Mouse (Mus musculus) heart, embryonic 11.5 days (tissue): Measurements from ENCODE around the gene Rapgef3. TPM values are rescaled to one million over a fixed set of nuclear protein-coding genes. Genes with fewer than 3 reads are reported as not detected.

ENCODE experiments used
- ATAC-seq: fragments of 200-750 bp; cut with Nextera tagmentation; replicated peaks from 2 replicates; pipeline ENCODE4 v1.8.0; 2017; ENCODE audit warnings: moderate library complexity; ENCODE audit not compliant: insufficient number of reproducible peaks, low FRiP score, low TSS enrichment
- H3K27ac ChIP-seq: fragments of 300-500 bp; sonication (generic); 2 replicates; pipeline ENCODE4 v1.5.1; 2014; ENCODE audit warnings: mild to moderate bottlenecking, low read depth, low read length
- H3K27me3 ChIP-seq: fragments of 300-500 bp; sonication (generic); 2 replicates; pipeline ENCODE4 v1.6.1; 2014; ENCODE audit warnings: mild to moderate bottlenecking, low read length, mixed read lengths; ENCODE audit not compliant: control insufficient read depth, insufficient read depth
- H3K36me3 ChIP-seq: fragments of 300-500 bp; sonication (generic); 2 replicates; pipeline ENCODE4 v1.6.1; 2014; ENCODE audit warnings: mild to moderate bottlenecking, low read length, moderate library complexity, mixed read lengths; ENCODE audit not compliant: control insufficient read depth, insufficient read depth
- H3K4me1 ChIP-seq: fragments of 300-500 bp; sonication (generic); 2 replicates; pipeline ENCODE4 v1.6.1; 2014; ENCODE audit warnings: low read length; ENCODE audit not compliant: control insufficient read depth, insufficient read depth
- H3K4me2 ChIP-seq: fragments of 300-500 bp; sonication (generic); 2 replicates; pipeline ENCODE4 v1.6.1; 2014; ENCODE audit warnings: mild to moderate bottlenecking, moderate library complexity
- H3K4me3 ChIP-seq: fragments of 300-500 bp; sonication (generic); 2 replicates; pipeline ENCODE4 v1.5.1; 2014; ENCODE audit warnings: low read depth, low read length
- H3K9ac ChIP-seq: fragments of 300-500 bp; sonication (generic); 2 replicates; pipeline ENCODE4 v1.6.1; 2014; ENCODE audit warnings: mild to moderate bottlenecking, low read depth, low read length, moderate library complexity
- H3K9me3 ChIP-seq: fragments of 300-500 bp; sonication (generic); replicated peaks from 2 replicates; pipeline ENCODE4 v1.6.1; 2016; ENCODE audit warnings: low read length; ENCODE audit not compliant: control insufficient read depth
- WGBS: fragments of 180-500 bp; shearing (Covaris S2); extraction: QIAGEN DNeasy Blood & Tissue Kit; methylation state at CpG from one replicate; pipeline ENCODE4 v1.1.7; 2014; ENCODE audit not compliant: insufficient replicate concordance; 5-methylcytosine and 5-hydroxymethylcytosine counted together
- polyA plus RNA-seq: library from polyadenylated mRNA; unstranded; fragments of >200 nt; fragmentation: Nextera tagmentation; extraction: Ambion mirVana; gene quantifications from 2 replicates; pipeline ENCODE4 v1.2.1, GENCODE M21; 2014

The Rapgef3 gene
- polyA plus RNA-seq, 1 experiment from 2014 or later: 8.5 TPM

DNA sequence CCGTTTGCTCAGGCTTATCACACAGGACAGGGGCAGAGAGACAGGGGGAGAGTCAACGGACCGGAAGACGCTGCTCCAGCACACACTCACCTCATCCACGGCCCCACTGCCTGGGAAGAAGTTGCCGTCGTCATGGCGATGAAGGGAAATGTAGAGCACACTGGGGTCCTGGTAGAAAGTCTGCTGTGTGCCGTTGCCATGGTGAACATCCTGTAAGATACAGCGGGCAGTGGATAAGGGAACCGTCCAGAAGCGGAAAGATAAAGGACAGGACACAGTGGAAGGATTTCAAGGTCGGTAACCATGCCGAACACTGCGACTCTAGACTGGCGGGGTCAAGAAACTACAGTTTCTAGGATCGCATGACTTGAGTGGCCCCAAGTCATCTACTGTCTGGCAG, 30.4 kb upstream of the Rapgef3 start:
- H3K4me2 ChIP-seq: no peak overlapping the region
- H3K27ac ChIP-seq: no peak overlapping the region
- H3K9ac ChIP-seq: no peak overlapping the region
- H3K36me3 ChIP-seq: peaks cover 36% of the 10 kb centered on the region
- H3K27me3 ChIP-seq: no peaks in the 10 kb centered on the region
- no peaks in the 10 kb centered on the region for H3K9me3 ChIP-seq
- ATAC-seq: peak; percentile 46
- H3K4me1 ChIP-seq: peaks cover 7% of the 10 kb centered on the region; the same call in 1 of the 2 replicates
- WGBS: 45% methylated on average over 17 of the region's 17 CpGs
- no peak overlapping the region for H3K4me3 ChIP-seq

DNA sequence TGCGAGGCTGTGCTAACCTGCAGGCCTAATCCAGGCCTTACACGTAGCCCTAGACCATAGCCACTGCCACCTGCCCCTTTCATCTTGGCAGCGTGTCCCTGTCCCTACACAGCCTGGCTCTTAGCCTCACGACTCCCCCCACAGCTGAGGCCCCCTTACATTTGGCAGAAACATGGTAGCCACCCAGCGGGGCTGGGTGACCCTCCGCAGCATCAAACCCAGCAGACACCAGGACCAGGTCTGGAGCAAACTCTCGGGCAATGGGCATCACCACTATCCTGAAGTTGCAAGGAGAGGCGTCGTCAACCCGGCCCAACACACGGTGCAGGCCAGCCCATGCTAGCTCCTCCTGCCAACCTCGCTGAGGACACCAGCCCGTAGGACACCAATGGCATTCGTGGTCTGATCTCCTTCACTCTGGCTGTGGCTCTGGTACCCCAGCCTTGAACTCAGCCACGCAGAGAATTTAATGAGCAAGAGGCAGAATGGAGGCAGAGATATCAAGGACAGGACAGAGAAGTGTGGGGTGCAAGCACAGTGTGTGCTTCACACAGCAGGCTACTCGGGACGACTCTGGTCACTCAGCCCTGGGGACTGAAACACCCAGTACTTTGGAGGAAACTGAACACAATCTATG, 29.0 kb upstream of the Rapgef3 start:
- no peak overlapping the region for H3K4me3 ChIP-seq
- H3K9ac ChIP-seq: no peak overlapping the region
- H3K36me3 ChIP-seq: peaks cover 40% of the 10 kb centered on the region
- H3K27me3 ChIP-seq: no peaks in the 10 kb centered on the region
- ATAC-seq: no peak
- H3K9me3 ChIP-seq: no peaks in the 10 kb centered on the region
- H3K4me1 ChIP-seq: peaks cover 7% of the 10 kb centered on the region; the same call in 1 of the 2 replicates
- no peak overlapping the region for H3K27ac ChIP-seq
- H3K4me2 ChIP-seq: no peak overlapping the region
- WGBS: 89% methylated on average over 17 of the region's 17 CpGs

DNA sequence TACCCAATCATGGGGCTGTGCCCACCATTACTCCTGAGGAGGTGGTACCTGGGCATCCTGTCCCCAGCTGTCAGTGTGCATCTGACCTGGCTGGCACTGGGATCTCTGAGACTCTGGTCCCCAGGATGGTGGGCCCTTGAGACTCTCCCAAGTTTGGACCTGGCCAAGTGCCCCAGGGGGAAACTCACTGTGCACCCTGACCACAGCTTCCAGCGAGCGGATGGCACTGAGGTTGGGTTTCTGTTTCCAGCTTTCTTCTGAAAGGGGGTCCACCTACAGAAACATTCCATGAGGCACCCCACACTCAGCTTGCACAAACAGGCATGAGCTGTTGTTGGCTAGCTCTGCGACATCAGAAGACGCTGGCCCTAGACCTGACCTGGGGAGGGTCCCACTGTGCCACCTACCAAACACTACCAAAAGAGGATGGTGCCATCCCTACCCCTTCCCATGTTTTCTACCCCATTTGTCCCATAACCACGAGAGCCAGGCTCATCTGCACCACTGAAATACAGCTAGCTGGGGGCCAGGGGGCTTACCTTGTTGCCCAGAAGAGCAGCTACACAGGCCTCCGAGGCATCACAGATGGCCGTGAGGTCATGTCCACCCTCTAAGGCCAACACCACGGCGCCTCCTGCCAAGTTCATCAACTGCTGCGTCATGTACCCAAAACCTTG, 27.9 kb upstream of the Rapgef3 start:
- H3K4me3 ChIP-seq: no peak overlapping the region
- H3K4me1 ChIP-seq: peaks cover 7% of the 10 kb centered on the region; the same call in 1 of the 2 replicates
- no peak overlapping the region for H3K27ac ChIP-seq
- H3K27me3 ChIP-seq: no peaks in the 10 kb centered on the region
- H3K9ac ChIP-seq: no peak overlapping the region
- peaks cover 35% of the 10 kb centered on the region for H3K36me3 ChIP-seq
- WGBS: 90% methylated on average over 10 of the region's 10 CpGs
- no peak for ATAC-seq
- no peaks in the 10 kb centered on the region for H3K9me3 ChIP-seq
- H3K4me2 ChIP-seq: no peak overlapping the region

- 70% methylated on average over 5 of the region's 5 CpGs for WGBS
- Histone ChIP-seq H3K36me3 (peaks cover 33% of the 10 kb centered on the region), H3K9ac (no peak overlapping the region), H3K9me3 (no peaks in the 10 kb centered on the region), H3K4me1 (peaks cover 7% of the 10 kb centered on the region; the same call in 1 of the 2 replicates), H3K27me3 (no peaks in the 10 kb centered on the region), H3K4me2 (no peak overlapping the region), H3K4me3 (no peak overlapping the region), H3K27ac (no peak overlapping the region)
- ATAC-seq: no peak
Observed at GRCm38 (mm10) chr15:97794268-97794667, 26.5 kb upstream of the Rapgef3 start.

DNA sequence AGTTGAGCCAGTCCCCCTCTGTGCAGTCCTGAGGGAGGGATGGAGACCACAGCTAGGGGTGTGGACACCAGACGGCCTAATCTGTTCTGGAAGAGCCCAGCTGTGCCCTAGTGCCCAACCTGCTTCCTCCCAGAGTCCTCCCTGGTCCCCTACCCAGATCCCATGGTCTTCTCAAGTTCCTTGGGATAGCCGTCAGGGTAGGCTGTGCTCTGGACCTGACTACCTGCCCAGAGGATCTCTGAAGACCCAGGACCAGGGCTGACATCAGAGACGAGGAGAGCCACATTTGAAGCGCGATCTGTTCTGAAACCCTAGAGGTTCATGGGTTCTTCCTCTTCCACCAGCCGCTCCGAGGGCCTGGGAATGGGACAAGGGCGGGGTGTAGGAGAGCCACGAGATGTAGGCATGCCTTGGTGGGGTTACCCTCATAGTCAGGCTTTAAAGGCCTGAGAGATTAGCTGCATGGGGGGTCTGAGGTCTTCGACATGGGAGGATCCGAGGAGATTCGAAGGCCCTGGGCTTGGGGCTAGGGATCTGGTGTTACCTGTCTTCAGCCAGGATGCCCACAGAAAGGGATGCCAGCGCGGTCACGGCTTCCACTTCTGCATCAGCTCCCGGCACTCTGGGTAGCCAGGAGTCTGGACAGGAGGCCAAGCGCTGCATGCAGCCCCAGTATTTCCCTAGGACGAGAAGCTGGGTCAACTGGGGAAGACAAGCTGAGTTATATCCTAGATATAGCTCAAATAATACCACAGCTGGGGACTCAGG, 25.8 kb upstream of the Rapgef3 start:
- Histone ChIP-seq H3K4me2 (no peak overlapping the region), H3K9ac (no peak overlapping the region), H3K4me3 (no peak overlapping the region), H3K27me3 (no peaks in the 10 kb centered on the region), H3K27ac (no peak overlapping the region), H3K4me1 (peaks cover 10% of the 10 kb centered on the region; the same call in 1 of the 2 replicates), H3K9me3 (no peaks in the 10 kb centered on the region), H3K36me3 (peaks cover 31% of the 10 kb centered on the region)
- WGBS: 86% methylated on average over 18 of the region's 18 CpGs
- ATAC-seq: no peak

GRCm38 (mm10) chr15:97791126-97791700, 23.4 kb upstream of the Rapgef3 start:
- 84% methylated on average over 11 of the region's 11 CpGs for WGBS
- peaks cover 22% of the 10 kb centered on the region for H3K36me3 ChIP-seq
- no peak overlapping the region for H3K27ac ChIP-seq
- ATAC-seq: no peak
- H3K4me1 ChIP-seq: 0 out of 2 replicates have a peak, but pooled peaks cover 3% of the 10 kb centered on the region
- H3K9ac ChIP-seq: no peak overlapping the region
- H3K27me3 ChIP-seq: no peaks in the 10 kb centered on the region
- no peak overlapping the region for H3K4me2 ChIP-seq
- H3K9me3 ChIP-seq: no peaks in the 10 kb centered on the region
- no peak overlapping the region for H3K4me3 ChIP-seq

DNA sequence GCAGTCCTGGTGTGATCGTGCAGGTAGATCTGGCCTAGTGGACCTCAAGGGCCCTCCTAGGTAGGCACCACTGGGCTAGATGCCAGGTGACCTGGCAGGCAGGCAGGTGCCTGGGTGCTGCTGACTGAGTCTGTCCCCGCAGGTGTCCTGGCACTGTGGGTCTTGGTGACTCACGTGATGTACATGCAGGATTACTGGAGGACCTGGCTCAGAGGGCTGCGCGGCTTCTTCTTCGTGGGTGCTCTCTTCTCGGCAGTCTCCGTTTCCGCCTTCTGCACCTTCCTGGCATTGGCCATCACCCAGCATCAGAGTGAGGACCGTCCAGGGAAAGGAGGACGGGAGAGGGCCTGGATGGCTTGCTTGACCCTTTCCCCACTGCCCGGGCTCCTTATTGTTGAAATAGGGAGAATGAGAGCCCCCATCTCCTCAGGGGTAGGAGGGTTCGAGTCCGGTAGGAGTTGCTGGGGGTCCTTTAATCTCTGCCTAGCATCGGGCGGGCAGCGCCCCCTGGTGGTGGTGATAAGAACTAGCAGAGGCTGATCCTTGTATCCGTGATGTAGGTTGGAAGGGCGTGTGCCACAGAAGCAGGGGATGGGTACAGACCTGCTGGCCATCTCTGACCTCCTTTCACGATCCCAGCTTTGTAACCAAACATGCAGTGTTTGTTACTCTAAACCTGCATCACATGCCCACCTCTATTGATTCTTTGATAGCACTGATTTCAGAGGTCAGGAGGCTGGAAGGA, 22.2 kb upstream of the Rapgef3 start:
- Histone ChIP-seq H3K27ac (no peak overlapping the region; the same call in 1 of the 2 replicates), H3K9me3 (no peaks in the 10 kb centered on the region), H3K27me3 (no peaks in the 10 kb centered on the region), H3K4me2 (no peak overlapping the region), H3K4me1 (0 out of 2 replicates have a peak, but pooled peaks cover 6% of the 10 kb centered on the region), H3K9ac (no peak overlapping the region), H3K36me3 (peaks cover 13% of the 10 kb centered on the region), H3K4me3 (no peak overlapping the region)
- ATAC-seq: no peak
- WGBS: 55% methylated on average over 20 of the region's 20 CpGs

GRCm38 (mm10) chr15:97788821-97789220, 21.0 kb upstream of the Rapgef3 start:
- no peak overlapping the region for H3K4me2 ChIP-seq
- no peaks in the 10 kb centered on the region for H3K27me3 ChIP-seq
- no peak overlapping the region for H3K4me3 ChIP-seq
- peaks cover 4% of the 10 kb centered on the region for H3K36me3 ChIP-seq
- no peak overlapping the region for H3K9ac ChIP-seq
- 69% methylated on average over 6 of the region's 6 CpGs for WGBS
- no peak overlapping the region for H3K27ac ChIP-seq
- H3K9me3 ChIP-seq: no peaks in the 10 kb centered on the region
- H3K4me1 ChIP-seq: 0 out of 2 replicates have a peak, but pooled peaks cover 6% of the 10 kb centered on the region
- ATAC-seq: no peak
